Mouse (Mus musculus) embryo, embryonic 10.5 days (tissue): ENCODE measurements around the gene Itprip.
"Not testable (repeated sequence)": the region's sequence is repeated elsewhere in the genome, so short reads cannot be mapped to it uniquely, and the experiment has no call there.

Experiments used
- DNase-seq: peaks from one replicate; pipeline ENCODE4 v3.0.0-alpha.2; 2015; ENCODE audit warnings: low spot score

The Itprip gene

GRCm38 (mm10) chr19:47853053-47853452, 66.0 kb downstream of the Itprip start:
- no peak for DNase-seq

DNA sequence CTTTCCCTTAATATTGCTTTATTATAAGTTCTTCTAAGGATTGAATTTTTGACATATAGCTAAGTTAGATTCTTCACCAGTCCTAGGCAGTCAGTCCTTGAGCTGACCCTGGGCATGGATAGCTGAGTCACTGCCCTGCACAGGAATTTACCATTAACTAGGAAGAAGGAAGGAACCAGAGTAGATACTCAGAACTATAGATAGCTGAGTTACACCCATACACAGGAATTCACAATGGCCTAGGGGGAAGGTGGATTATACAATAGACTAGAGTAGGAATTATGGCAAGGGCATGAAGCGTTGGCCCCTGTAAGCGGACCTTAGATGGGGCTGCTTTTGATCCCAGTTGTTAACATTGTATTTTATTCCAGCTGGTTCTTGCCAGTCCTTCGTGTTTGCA, 67.0 kb downstream of the Itprip start:
- not testable (repeated sequence) for DNase-seq

GRCm38 (mm10) chr19:47849735-47850134, 69.4 kb downstream of the Itprip start:
- DNase-seq, result no peak
